Mouse (Mus musculus): Measurements from ENCODE around the gene Arnt2.

Gene Arnt2

GRCm38 (mm10) chr7:84293054-84293453 lies 116.9 kb downstream of the Arnt2 start:
- DNase-seq (ENCODE audit: low spot score in 2 of 2): no peak

- DNase-seq (ENCODE audit: low spot score in 2 of 2): no peak
These were observed 122.8 kb downstream of the Arnt2 start for GRCm38 (mm10) chr7:84287226-84287587.

- no peak for DNase-seq (ENCODE audit: low spot score in 2 of 2)
These were observed 123.3 kb downstream of the Arnt2 start for GRCm38 (mm10) chr7:84286526-84287225.

- no peak for DNase-seq (ENCODE audit: low spot score in 2 of 2)
These were observed 124.2 kb downstream of the Arnt2 start for GRCm38 (mm10) chr7:84285790-84286189.

GRCm38 (mm10) chr7:84284974-84285373 lies 125.0 kb downstream of the Arnt2 start:
- no peak for DNase-seq (ENCODE audit: low spot score in 2 of 2)

GRCm38 (mm10) chr7:84282231-84282630 lies 127.7 kb downstream of the Arnt2 start:
- no peak for DNase-seq (ENCODE audit: low spot score in 2 of 2)

GRCm38 (mm10) chr7:84279231-84279630 lies 130.7 kb downstream of the Arnt2 start:
- no peak for DNase-seq (ENCODE audit: low spot score in 2 of 2)

GRCm38 (mm10) chr7:84275312-84275711 lies 134.7 kb downstream of the Arnt2 start:
- DNase-seq (ENCODE audit: low spot score in 2 of 2): no peak

GRCm38 (mm10) chr7:84273930-84274329 lies 136.0 kb downstream of the Arnt2 start:
- DNase-seq (ENCODE audit: low spot score in 2 of 2): no peak

GRCm38 (mm10) chr7:84272206-84272818 lies 137.7 kb downstream of the Arnt2 start:
- peak; percentile 61 to 72 for DNase-seq (ENCODE audit: low spot score in 2 of 2)

GRCm38 (mm10) chr7:84271429-84271828 lies 138.5 kb downstream of the Arnt2 start:
- DNase-seq (ENCODE audit: low spot score in 2 of 2): no peak

GRCm38 (mm10) chr7:84263466-84263865 lies 146.5 kb downstream of the Arnt2 start:
- no peak for DNase-seq (ENCODE audit: low spot score in 2 of 2)

GRCm38 (mm10) chr7:84261341-84261740 lies 148.6 kb downstream of the Arnt2 start:
- no peak for DNase-seq (ENCODE audit: low spot score in 2 of 2)

GRCm38 (mm10) chr7:84260401-84260800 lies 149.6 kb downstream of the Arnt2 start:
- no peak for DNase-seq (ENCODE audit: low spot score in 2 of 2)

- DNase-seq (ENCODE audit: low spot score in 2 of 2): no peak
These were observed 150.5 kb downstream of the Arnt2 start for GRCm38 (mm10) chr7:84259309-84259985.

GRCm38 (mm10) chr7:84256661-84257060 lies 153.3 kb downstream of the Arnt2 start:
- no peak for DNase-seq (ENCODE audit: low spot score in 2 of 2)

- DNase-seq (ENCODE audit: low spot score in 2 of 2): no peak
These were observed 153.7 kb downstream of the Arnt2 start for GRCm38 (mm10) chr7:84256245-84256644.

- no peak for DNase-seq (ENCODE audit: low spot score in 2 of 2)
These were observed 155.1 kb downstream of the Arnt2 start for GRCm38 (mm10) chr7:84254916-84255315.

GRCm38 (mm10) chr7:84254311-84254710 lies 155.7 kb downstream of the Arnt2 start:
- DNase-seq (ENCODE audit: low spot score in 2 of 2): no peak

GRCm38 (mm10) chr7:84251667-84252066 lies 158.3 kb downstream of the Arnt2 start:
- no peak for DNase-seq (ENCODE audit: low spot score in 2 of 2)

- no peak for DNase-seq (ENCODE audit: low spot score in 2 of 2)
These were observed 159.2 kb downstream of the Arnt2 start for GRCm38 (mm10) chr7:84250736-84251135.

- DNase-seq (ENCODE audit: low spot score in 2 of 2): no peak
These were observed 160.0 kb downstream of the Arnt2 start for GRCm38 (mm10) chr7:84249951-84250350.

- no peak for DNase-seq (ENCODE audit: low spot score in 2 of 2)
These were observed 160.6 kb downstream of the Arnt2 start for GRCm38 (mm10) chr7:84249381-84249780.

Measured in urinary bladder, adult 18-20 months (tissue).